Comparison of ENCODE assay signal across 12 mouse cellular contexts in genomic region chr3:87778283-87778682, GRCm38 (mm10). TPM values are rescaled to one million over a fixed set of nuclear protein-coding genes. Genes with fewer than 3 reads are reported as not detected.
DNase-seq lines count a peak whose midpoint lies in the region; ATAC-seq and TF ChIP-seq lines count a peak whose summit lies in the region.
"Had no signal": no experiment of that assay in that cellular context is flagged by ENCODE, and none has a peak within 500 bp of the region (broad histone marks: within the 10 kb centered on the region; RNA-seq: fewer than 3 reads in every experiment).

No protein-coding gene starts in this region.

- H3K4me3 ChIP-seq in lung, embryonic 14.5 days (ENCODE audit: low read depth, low read length): no peak overlapping the region
- no peak overlapping the region for H3K4me3 ChIP-seq in forebrain, embryonic 14.5 days (ENCODE audit: low read depth, low read length)
- no peak overlapping the region for H3K4me3 ChIP-seq in hindbrain, postnatal 0 days (ENCODE audit: low read length)
- no peak overlapping the region for H3K4me3 ChIP-seq in midbrain, postnatal 0 days (ENCODE audit: low read depth, low read length)
- H3K4me3 ChIP-seq in thymus, adult 2 months (ENCODE audit: control insufficient read depth, insufficient read depth, low read length): no peak overlapping the region
- no peak overlapping the region for H3K4me3 ChIP-seq in intestine, embryonic 16.5 days (ENCODE audit: low read length)

- H3K4me1 ChIP-seq in lung, embryonic 14.5 days (ENCODE audit: insufficient read depth): peaks cover 6% of the 10 kb centered on the region; the same call in 1 of the 2 replicates
- no peaks in the 10 kb centered on the region for H3K4me1 ChIP-seq in forebrain, embryonic 14.5 days (ENCODE audit: control insufficient read depth, insufficient read depth, low read length)
- 0 out of 2 replicates have a peak, but pooled peaks cover 5% of the 10 kb centered on the region for H3K4me1 ChIP-seq in hindbrain, postnatal 0 days (ENCODE audit: insufficient read depth, low read length)
- H3K4me1 ChIP-seq in midbrain, postnatal 0 days (ENCODE audit: insufficient read depth, low read length): no peaks in the 10 kb centered on the region
- H3K4me1 ChIP-seq in thymus, adult 2 months (replicated peaks; ENCODE audit: control insufficient read depth, insufficient read depth, low read length): no peaks in the 10 kb centered on the region
- no peaks in the 10 kb centered on the region for H3K4me1 ChIP-seq in intestine, embryonic 16.5 days (ENCODE audit: control insufficient read depth, insufficient read depth, low read length)

- H3K27me3 ChIP-seq in lung, embryonic 14.5 days (ENCODE audit: insufficient read depth, low read length): peaks cover 7% of the 10 kb centered on the region; the same call in 1 of the 2 replicates
- no peaks in the 10 kb centered on the region for H3K27me3 ChIP-seq in forebrain, embryonic 14.5 days (replicated peaks; ENCODE audit: control insufficient read depth, insufficient read depth, low read length)
- no peaks in the 10 kb centered on the region for H3K27me3 ChIP-seq in hindbrain, postnatal 0 days (ENCODE audit: insufficient read depth, low read length)
- H3K27me3 ChIP-seq in midbrain, postnatal 0 days (ENCODE audit: insufficient read depth, low read length): no peaks in the 10 kb centered on the region
- H3K27me3 ChIP-seq in thymus, adult 2 months (ENCODE audit: control insufficient read depth, insufficient read depth, low read length): no peaks in the 10 kb centered on the region
- H3K27me3 ChIP-seq in intestine, embryonic 16.5 days (replicated peaks; ENCODE audit: control insufficient read depth, insufficient read depth, low read length): peaks cover 13% of the 10 kb centered on the region; the same call in 1 of the 2 replicates

- TF ChIP-seq POLR2A in thymus, adult 2 months (IDR thresholded peaks at IDR 0.05; ENCODE audit: control insufficient read depth, extremely low read depth, insufficient read depth, low read length, poor library complexity): no peak

- H3K27ac ChIP-seq in lung, embryonic 14.5 days (ENCODE audit: low read depth): no peak overlapping the region
- no peak overlapping the region for H3K27ac ChIP-seq in forebrain, embryonic 14.5 days (ENCODE audit: low read depth, low read length)
- no peak overlapping the region for H3K27ac ChIP-seq in hindbrain, postnatal 0 days
- H3K27ac ChIP-seq in midbrain, postnatal 0 days (ENCODE audit: low read depth, low read length): no peak overlapping the region
- H3K27ac ChIP-seq in thymus, adult 2 months (ENCODE audit: control insufficient read depth, insufficient read depth, low read length): no peak overlapping the region
- H3K27ac ChIP-seq in intestine, embryonic 16.5 days (ENCODE audit: low read length): no peak overlapping the region

- no peak overlapping the region for H3K9ac ChIP-seq in lung, embryonic 14.5 days
- H3K9ac ChIP-seq in forebrain, embryonic 14.5 days (ENCODE audit: low read length): 0 out of 2 replicates have a peak overlapping the region, but pooled peaks have one; percentile 8
- peak overlapping the region; percentile 7; the same call in 1 of the 2 replicates for H3K9ac ChIP-seq in hindbrain, postnatal 0 days (replicated peaks; ENCODE audit: low read length)
- H3K9ac ChIP-seq in midbrain, postnatal 0 days (replicated peaks; ENCODE audit: low read length, poor library complexity, severe bottlenecking): no peak overlapping the region
- no peak overlapping the region for H3K9ac ChIP-seq in intestine, embryonic 16.5 days (ENCODE audit: low read depth, low read length)

- TF ChIP-seq CTCF in lung, embryonic 14.5 days (IDR thresholded peaks at IDR 0.05; ENCODE audit: low read depth): no peak
- TF ChIP-seq CTCF in hindbrain, postnatal 0 days (IDR thresholded peaks at IDR 0.05; ENCODE audit: low read depth): no peak
- TF ChIP-seq CTCF in midbrain, postnatal 0 days (IDR thresholded peaks at IDR 0.05): no peak
- no peak for TF ChIP-seq CTCF in thymus, adult 2 months (IDR thresholded peaks at IDR 0.05; ENCODE audit: borderline replicate concordance, control insufficient read depth, extremely low read depth, insufficient read depth, low read length, poor library complexity)

- no peaks in the 10 kb centered on the region for H3K36me3 ChIP-seq in lung, embryonic 14.5 days (ENCODE audit: insufficient read depth)
- H3K36me3 ChIP-seq in forebrain, embryonic 14.5 days (ENCODE audit: control insufficient read depth, insufficient read depth, low read length): no peaks in the 10 kb centered on the region
- H3K36me3 ChIP-seq in hindbrain, postnatal 0 days (ENCODE audit: insufficient read depth, low read length): no peaks in the 10 kb centered on the region
- no peaks in the 10 kb centered on the region for H3K36me3 ChIP-seq in midbrain, postnatal 0 days (ENCODE audit: insufficient read depth, low read length)
- H3K36me3 ChIP-seq in thymus, adult 2 months (ENCODE audit: control insufficient read depth, insufficient read depth, low read length): no peaks in the 10 kb centered on the region
- no peaks in the 10 kb centered on the region for H3K36me3 ChIP-seq in intestine, embryonic 16.5 days (ENCODE audit: control insufficient read depth, insufficient read depth, low read length)

- WGBS in lung, embryonic 14.5 days: 48% methylated on average over 23 of the region's 23 CpGs
- WGBS in forebrain, embryonic 14.5 days: 57% methylated on average over 23 of the region's 23 CpGs
- WGBS in hindbrain, postnatal 0 days: 32% methylated on average over 23 of the region's 23 CpGs
- 48% methylated on average over 23 of the region's 23 CpGs for WGBS in midbrain, postnatal 0 days
- WGBS in thymus, adult 2 months: 68% methylated on average over 23 of the region's 23 CpGs
- 58% methylated on average over 23 of the region's 23 CpGs for WGBS in intestine, embryonic 16.5 days

- no peak for DNase-seq in lung, embryonic 14.5 days
- no peak for DNase-seq in lung, postnatal 25 days (ENCODE audit: low spot score)
- DNase-seq in forebrain, embryonic 14.5 days (ENCODE audit: low spot score): no peak
- DNase-seq in hindbrain, postnatal 0 days (ENCODE audit: low spot score): peak; percentile 33
- DNase-seq in midbrain, postnatal 0 days (ENCODE audit: low spot score): peak; percentile 36
- no peak for DNase-seq in thymus, adult 2 months
- DNase-seq: adrenal gland, postnatal 10 days; embryo, embryonic 11 days; gastrocnemius, postnatal 36 days; heart, postnatal 4 days; right cerebral cortex, postnatal 4 days had no signal

- peak overlapping the region; percentile 19; the same call in 1 of the 2 replicates for H3K4me2 ChIP-seq in lung, embryonic 14.5 days
- no peak overlapping the region for H3K4me2 ChIP-seq in forebrain, embryonic 14.5 days (ENCODE audit: low read length)
- H3K4me2 ChIP-seq in hindbrain, postnatal 0 days (ENCODE audit: low read depth, low read length): peak overlapping the region; percentile 38
- peak overlapping the region; percentile 29; the same call in 1 of the 2 replicates for H3K4me2 ChIP-seq in midbrain, postnatal 0 days (ENCODE audit: low read depth, low read length, poor library complexity, severe bottlenecking)
- no peak overlapping the region for H3K4me2 ChIP-seq in intestine, embryonic 16.5 days (ENCODE audit: low read depth, low read length)

- no peaks in the 10 kb centered on the region for H3K9me3 ChIP-seq in lung, embryonic 14.5 days (ENCODE audit: low read depth, low read length)
- H3K9me3 ChIP-seq in forebrain, embryonic 14.5 days (replicated peaks; ENCODE audit: control insufficient read depth, low read length): no peaks in the 10 kb centered on the region
- H3K9me3 ChIP-seq in hindbrain, postnatal 0 days (ENCODE audit: low read length): no peaks in the 10 kb centered on the region
- no peaks in the 10 kb centered on the region for H3K9me3 ChIP-seq in midbrain, postnatal 0 days (ENCODE audit: low read length)
- H3K9me3 ChIP-seq in intestine, embryonic 16.5 days (ENCODE audit: control insufficient read depth, low read length): no peaks in the 10 kb centered on the region

- no peak for ATAC-seq in lung, embryonic 14.5 days (ENCODE audit: insufficient read depth)
- no peak for ATAC-seq in forebrain, embryonic 14.5 days
- peak; percentile 21; the same call in 1 of the 2 replicates for ATAC-seq in hindbrain, postnatal 0 days
- ATAC-seq in midbrain, postnatal 0 days (ENCODE audit: low FRiP score): 0 out of 2 replicates have a peak, but pooled peaks have one; percentile 15
- ATAC-seq in intestine, embryonic 16.5 days: no peak

RNA-seq across cellular contexts. Expression of gene Ntrk1, which starts 16.7 kb away (rescaled TPM):
- 0.22 and 0.39 TPM in 2 replicates for polyA plus RNA-seq in lung, embryonic 14.5 days (2014; fragmentation: Nextera tagmentation; extraction: Ambion mirVana)
- 0.74 and 0.94 TPM in 2 replicates for polyA plus RNA-seq in forebrain, embryonic 14.5 days (2014; fragmentation: Nextera tagmentation; extraction: Ambion mirVana)
- total RNA-seq in hindbrain, postnatal 0 days (2014; rRNA removed): 3.2 and 4.8 TPM in 2 replicates
- polyA plus RNA-seq in hindbrain, postnatal 0 days (2015; fragmentation: Nextera tagmentation; extraction: Ambion mirVana): 5.2 and 5.4 TPM in 2 replicates
- 1.1 and 2.4 TPM in 2 replicates for total RNA-seq in midbrain, postnatal 0 days (2014; rRNA removed)
- polyA plus RNA-seq in midbrain, postnatal 0 days (2015; fragmentation: Nextera tagmentation; extraction: Ambion mirVana): 1.7 and 1.8 TPM in 2 replicates
- polyA plus RNA-seq in thymus, adult 2 months (2012; rRNA removed): 0.67 and 0.89 TPM in 2 replicates
- polyA plus RNA-seq in intestine, embryonic 16.5 days (2015; fragmentation: Nextera tagmentation; extraction: Ambion mirVana): 1.4 and 1.6 TPM in 2 replicates
- total RNA-seq: gastrocnemius, postnatal 36 days had no signal

RNA-seq across cellular contexts. Expression of gene Insrr, which starts 18.5 kb away (rescaled TPM):
- polyA plus RNA-seq in lung, embryonic 14.5 days (2014; fragmentation: Nextera tagmentation; extraction: Ambion mirVana): 0.05 TPM in 1 of 2 replicates, not detected in the other
- polyA plus RNA-seq in forebrain, embryonic 14.5 days (2014; fragmentation: Nextera tagmentation; extraction: Ambion mirVana): 0.62 and 0.66 TPM in 2 replicates
- total RNA-seq in hindbrain, postnatal 0 days (2014; rRNA removed): 0.78 and 0.90 TPM in 2 replicates
- 0.33 and 0.44 TPM in 2 replicates for polyA plus RNA-seq in hindbrain, postnatal 0 days (2015; fragmentation: Nextera tagmentation; extraction: Ambion mirVana)
- total RNA-seq in midbrain, postnatal 0 days (2014; rRNA removed): 0.16 and 0.42 TPM in 2 replicates
- 0.25 and 0.27 TPM in 2 replicates for polyA plus RNA-seq in midbrain, postnatal 0 days (2015; fragmentation: Nextera tagmentation; extraction: Ambion mirVana)
- polyA plus RNA-seq in thymus, adult 2 months (2012; rRNA removed): 0.58 and 0.64 TPM in 2 replicates
- 0.27 and 0.39 TPM in 2 replicates for polyA plus RNA-seq in intestine, embryonic 16.5 days (2015; fragmentation: Nextera tagmentation; extraction: Ambion mirVana)
- total RNA-seq: gastrocnemius, postnatal 36 days had no signal

RNA-seq across cellular contexts. Expression of gene Lrrc71, which starts 29.9 kb away (rescaled TPM):
- 0.63 and 0.77 TPM in 2 replicates for polyA plus RNA-seq in lung, embryonic 14.5 days (2014; fragmentation: Nextera tagmentation; extraction: Ambion mirVana)
- 0.13 and 0.62 TPM in 2 replicates for polyA plus RNA-seq in forebrain, embryonic 14.5 days (2014; fragmentation: Nextera tagmentation; extraction: Ambion mirVana)
- 0.40 and 4.4 TPM in 2 replicates for total RNA-seq in hindbrain, postnatal 0 days (2014; rRNA removed)
- polyA plus RNA-seq in hindbrain, postnatal 0 days (2015; fragmentation: Nextera tagmentation; extraction: Ambion mirVana): 0.77 and 1.2 TPM in 2 replicates
- total RNA-seq in midbrain, postnatal 0 days (2014; rRNA removed): 0.66 and 1.2 TPM in 2 replicates
- polyA plus RNA-seq in midbrain, postnatal 0 days (2015; fragmentation: Nextera tagmentation; extraction: Ambion mirVana): 0.96 and 1.3 TPM in 2 replicates
- 0.39 and 0.56 TPM in 2 replicates for polyA plus RNA-seq in thymus, adult 2 months (2012; rRNA removed)
- polyA plus RNA-seq in intestine, embryonic 16.5 days (2015; fragmentation: Nextera tagmentation; extraction: Ambion mirVana): 0.39 and 0.58 TPM in 2 replicates

RNA-seq across cellular contexts. Expression of gene Pear1, which starts 45.8 kb away (rescaled TPM):
- 30.2 and 31.7 TPM in 2 replicates for polyA plus RNA-seq in lung, embryonic 14.5 days (2014; fragmentation: Nextera tagmentation; extraction: Ambion mirVana)
- 5.2 and 6.0 TPM in 2 replicates for polyA plus RNA-seq in forebrain, embryonic 14.5 days (2014; fragmentation: Nextera tagmentation; extraction: Ambion mirVana)
- total RNA-seq in hindbrain, postnatal 0 days (2014; rRNA removed): 19.4 and 22.7 TPM in 2 replicates
- polyA plus RNA-seq in hindbrain, postnatal 0 days (2015; fragmentation: Nextera tagmentation; extraction: Ambion mirVana): 6.4 and 7.4 TPM in 2 replicates
- total RNA-seq in midbrain, postnatal 0 days (2014; rRNA removed): 15.6 and 19.0 TPM in 2 replicates
- polyA plus RNA-seq in midbrain, postnatal 0 days (2015; fragmentation: Nextera tagmentation; extraction: Ambion mirVana): 5.7 and 6.1 TPM in 2 replicates
- 17.5 and 19.8 TPM in 2 replicates for polyA plus RNA-seq in thymus, adult 2 months (2012; rRNA removed)
- 22.2 and 22.5 TPM in 2 replicates for polyA plus RNA-seq in intestine, embryonic 16.5 days (2015; fragmentation: Nextera tagmentation; extraction: Ambion mirVana)

Comparison
In these comparisons a context has a peak if more than half of its experiments do, and no peak if none do; other contexts are left out.
1. ATAC-seq: peak in hindbrain, postnatal 0 days (single experiment) and midbrain, postnatal 0 days (single experiment); none in lung, embryonic 14.5 days (single experiment), forebrain, embryonic 14.5 days (single experiment) and intestine, embryonic 16.5 days (single experiment).
2. DNase-seq: peak in hindbrain, postnatal 0 days (single experiment) and midbrain, postnatal 0 days (single experiment); none in lung, embryonic 14.5 days (single experiment), lung, postnatal 25 days (single experiment), forebrain, embryonic 14.5 days (single experiment) and thymus, adult 2 months (single experiment).
3. H3K4me2 ChIP-seq: peak in lung, embryonic 14.5 days (single experiment), hindbrain, postnatal 0 days (single experiment) and midbrain, postnatal 0 days (single experiment); none in forebrain, embryonic 14.5 days (single experiment) and intestine, embryonic 16.5 days (single experiment).
4. H3K9ac ChIP-seq: peak in forebrain, embryonic 14.5 days (single experiment) and hindbrain, postnatal 0 days (single experiment); none in lung, embryonic 14.5 days (single experiment), midbrain, postnatal 0 days (single experiment) and intestine, embryonic 16.5 days (single experiment).